Mouse (Mus musculus): ENCODE data around the gene Clip3. TPM values are rescaled to one million over a fixed set of nuclear protein-coding genes. Genes with fewer than 3 reads are reported as not detected.

Gene Clip3
- total RNA-seq, 2 experiments from 2014 or later = 16.6 to 18.3 TPM

DNA sequence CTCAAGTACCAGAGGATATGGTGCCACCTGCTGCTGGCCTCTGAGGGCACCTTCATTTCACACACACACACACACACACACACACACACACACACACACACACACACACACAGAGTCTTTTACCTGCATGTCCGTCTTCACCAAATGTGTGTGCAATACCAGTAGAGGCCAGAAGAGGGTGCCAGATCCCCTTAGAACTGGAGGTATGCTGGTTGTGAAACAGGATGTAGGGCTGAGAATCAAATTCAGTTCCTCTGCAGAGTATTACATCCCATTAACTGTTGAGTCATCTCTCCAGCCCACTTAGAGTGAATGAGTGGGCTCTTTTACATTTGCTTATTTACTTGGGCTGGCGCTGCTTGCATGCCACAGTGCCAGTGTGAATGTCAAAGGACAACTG lies 33.8 kb downstream of the Clip3 start:
- peak; percentile 35 to 41 for DNase-seq

GRCm38 (mm10) chr7:30326427-30326826 lies 34.9 kb downstream of the Clip3 start:
- DNase-seq = no peak

GRCm38 (mm10) chr7:30327140-30327539 lies 35.6 kb downstream of the Clip3 start:
- DNase-seq = no peak

DNA sequence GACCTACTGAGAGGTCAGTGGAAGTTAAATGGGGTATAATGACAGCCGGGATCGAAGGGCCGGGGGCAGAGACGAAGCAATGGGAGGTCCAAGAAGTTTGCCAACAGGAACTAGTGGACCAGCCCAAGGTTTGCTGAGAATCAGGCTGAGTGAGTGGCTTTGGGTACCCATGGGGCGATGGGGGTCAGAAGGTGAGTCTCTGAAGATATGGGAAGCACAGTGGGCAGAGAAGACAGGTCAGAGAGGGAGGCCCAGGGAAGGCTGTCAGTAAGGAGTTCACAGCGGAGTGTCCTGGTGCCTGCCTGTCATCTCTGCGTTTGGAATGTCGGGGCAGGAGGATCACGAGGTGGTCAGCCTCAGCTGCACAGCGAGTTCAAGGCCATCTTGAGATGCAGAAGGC lies 36.9 kb downstream of the Clip3 start:
- no peak for DNase-seq

GRCm38 (mm10) chr7:30331887-30332286 lies 40.4 kb downstream of the Clip3 start:
- DNase-seq = peak; percentile 72 to 82

DNA sequence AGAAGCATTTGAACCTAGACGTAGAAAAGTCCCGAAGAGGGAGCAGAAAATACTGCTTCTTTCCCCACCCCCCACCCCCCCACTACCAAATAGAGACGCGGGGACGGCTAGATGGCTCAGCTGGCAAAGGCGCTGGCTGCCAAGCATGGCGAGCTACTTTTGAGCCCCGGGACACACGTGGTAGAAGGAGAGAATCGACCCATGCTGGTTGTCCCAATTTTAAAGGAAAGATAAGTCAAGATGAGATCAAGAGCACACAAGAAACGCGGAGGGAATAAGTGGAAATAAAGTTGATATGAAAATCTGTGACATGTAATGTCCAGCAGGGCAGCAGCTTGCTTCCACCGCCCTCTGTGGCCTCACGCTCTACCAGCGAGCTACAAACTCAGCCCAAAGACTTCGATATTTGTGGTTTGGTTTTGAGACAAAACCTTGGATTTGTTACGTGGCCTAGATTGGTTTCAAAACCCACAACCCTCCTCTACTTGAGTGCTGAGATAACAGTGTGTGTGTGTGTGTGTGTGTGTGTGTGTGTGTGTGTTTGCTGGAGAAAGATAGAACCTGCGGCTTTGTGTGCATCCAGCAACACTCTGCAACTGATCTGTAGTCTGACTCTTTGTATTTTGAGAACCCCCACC lies 41.2 kb downstream of the Clip3 start:
- DNase-seq = no peak

GRCm38 (mm10) chr7:30333436-30333835 lies 41.9 kb downstream of the Clip3 start:
- DNase-seq = peak; percentile 89 to 91

DNA sequence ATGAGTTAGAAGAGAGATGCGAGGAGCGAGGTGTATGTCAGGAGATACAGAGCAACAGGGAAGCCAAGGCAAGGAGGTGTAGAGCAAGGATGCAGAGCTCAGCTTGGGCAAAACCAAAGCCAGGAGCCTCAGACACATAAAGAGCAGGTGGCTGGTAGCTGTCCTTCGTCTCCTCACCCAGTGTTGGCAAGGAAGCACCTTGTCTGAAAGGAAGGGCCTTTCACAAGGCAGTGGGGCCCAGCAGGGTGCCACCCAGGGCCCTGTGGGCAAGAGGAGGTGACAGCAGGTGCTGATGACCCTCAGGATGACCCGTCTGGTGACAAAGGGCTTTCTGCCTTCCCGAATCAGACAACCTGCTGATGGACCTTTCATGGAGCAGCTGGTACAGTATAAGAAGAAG lies 43.0 kb downstream of the Clip3 start:
- no peak for DNase-seq

- no peak for DNase-seq
Observed at GRCm38 (mm10) chr7:30335688-30336087, 44.2 kb downstream of the Clip3 start.

DNA sequence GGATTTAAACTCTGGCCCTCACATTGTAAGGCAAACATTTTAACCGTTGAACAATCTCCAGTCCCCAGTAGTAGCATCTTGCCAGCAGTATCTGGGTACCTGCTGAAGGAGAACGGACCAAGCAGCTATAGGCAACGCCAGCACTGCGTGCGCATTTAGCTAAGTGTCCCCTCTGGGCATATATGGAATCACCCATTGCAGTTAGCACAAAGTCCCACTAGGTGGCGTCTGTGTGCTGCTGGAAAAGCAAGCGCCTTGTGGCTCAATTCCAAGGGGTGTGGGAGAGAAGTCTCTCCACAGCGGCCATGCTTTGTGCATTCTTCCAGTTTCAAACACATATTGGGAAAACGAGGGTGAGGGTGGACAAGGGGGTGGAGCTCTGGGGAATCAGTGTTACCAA lies 44.9 kb downstream of the Clip3 start:
- DNase-seq = peak; percentile 82 to 84

GRCm38 (mm10) chr7:30339432-30340109 lies 48.0 kb downstream of the Clip3 start:
- DNase-seq = no peak

- DNase-seq = peak; percentile 80 to 85
Observed at GRCm38 (mm10) chr7:30346635-30347379, 55.3 kb downstream of the Clip3 start.

DNA sequence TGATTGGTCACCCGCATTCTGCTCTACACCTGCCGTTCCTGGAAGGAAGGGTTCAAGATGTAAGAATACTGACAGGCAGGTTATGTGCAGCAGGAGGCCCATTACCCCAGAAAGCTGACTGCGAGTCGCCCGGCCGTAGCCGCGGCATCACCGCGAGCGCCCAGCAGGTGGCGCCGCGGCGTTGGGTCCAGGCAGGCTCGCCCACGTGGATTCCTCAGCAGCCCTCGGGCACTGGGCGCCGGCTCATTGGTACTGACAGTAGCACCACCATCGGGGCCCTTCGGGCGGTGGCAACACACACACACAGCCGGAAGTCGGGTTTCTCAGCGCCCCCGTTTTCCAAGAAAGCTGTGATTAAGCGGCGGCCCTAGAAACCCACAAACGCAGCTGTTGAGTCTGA lies 56.3 kb downstream of the Clip3 start:
- peak; percentile 63 to 81 for DNase-seq

DNA sequence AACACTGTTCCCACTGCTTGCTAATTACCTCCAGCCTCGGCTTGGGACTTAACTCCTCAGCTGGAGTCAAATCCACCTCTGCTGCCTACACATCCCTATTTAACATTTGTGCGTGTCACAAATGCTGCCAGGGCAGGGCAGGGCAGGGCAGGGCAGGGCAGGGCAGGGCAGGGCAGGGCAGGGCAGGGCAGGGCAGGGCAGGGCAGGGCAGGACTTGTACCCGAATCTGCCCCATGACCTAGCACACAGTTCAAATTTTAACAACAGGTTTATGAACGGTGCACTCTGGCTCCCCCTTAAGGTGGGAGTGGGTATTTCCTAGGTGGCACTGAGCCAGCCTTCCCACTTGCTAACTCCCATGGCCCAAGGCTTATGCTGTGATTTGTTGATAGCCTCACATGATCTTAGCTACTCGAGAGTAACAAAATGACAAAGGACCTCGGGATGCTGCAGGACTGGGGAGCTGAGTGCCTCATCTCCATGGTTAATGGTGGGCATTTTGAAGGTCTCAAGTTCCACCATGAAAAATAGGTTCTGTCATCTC lies 61.8 kb downstream of the Clip3 start:
- peak; percentile 65 to 77 for DNase-seq

GRCm38 (mm10) chr7:30354059-30354458 lies 62.5 kb downstream of the Clip3 start:
- peak in 1 of 2 experiments; percentile 35 for DNase-seq

Other genes starting within 250 kb of the Clip3 start
- 1 to 10 TPM; 3.0 to 3.1 TPM for gene Zfp14, start 240.3 kb upstream of the Clip3 start, total RNA-seq (2021)
- gene Zfp82, start 218.8 kb upstream of the Clip3 start, total RNA-seq (2021) = 1 to 10 TPM; 1.7 to 2.0 TPM
- gene Gm26920, start 201.3 kb upstream of the Clip3 start, total RNA-seq (2021) = not detected
- gene Zfp566, start 201.2 kb upstream of the Clip3 start, total RNA-seq (2021) = 1 to 10 TPM; 1.8 to 2.8 TPM
- 10 to 100 TPM; 35.3 to 41.5 TPM for gene Zfp260, start 197.0 kb upstream of the Clip3 start, total RNA-seq (2021)
- gene Zfp382, start 169.8 kb upstream of the Clip3 start, total RNA-seq (2021) = 1 to 10 TPM; 4.2 to 5.5 TPM
- gene Zfp146, start 122.0 kb upstream of the Clip3 start, total RNA-seq (2021) = 10 to 100 TPM; 46.2 to 57.2 TPM
- 100 to 1,000 TPM; 329 to 440 TPM for gene Cox7a1, start 107.6 kb upstream of the Clip3 start, total RNA-seq (2021)
- gene Capns1, start 92.9 kb upstream of the Clip3 start, total RNA-seq (2021) = 100 to 1,000 TPM; 587 to 633 TPM
- gene Polr2i, start 59.8 kb upstream of the Clip3 start, total RNA-seq (2021) = 10 to 100 TPM; 69.4 to 76.1 TPM
- 10 to 100 TPM; 98.7 to 99.8 TPM for gene Tbcb, start 59.5 kb upstream of the Clip3 start, total RNA-seq (2021)
- gene Ovol3, start 56.0 kb upstream of the Clip3 start, total RNA-seq (2021) = not detected
- under 1 TPM; 0.46 to 0.56 TPM for gene Thap8, start 11.6 kb upstream of the Clip3 start, total RNA-seq (2021)
- gene Wdr62, start 11.3 kb upstream of the Clip3 start, total RNA-seq (2021) = 1 to 10 TPM; 4.6 to 5.7 TPM
- gene Alkbh6, start 17.0 kb downstream of the Clip3 start, total RNA-seq (2021) = 10 to 100 TPM; 56.9 to 81.3 TPM
- gene Syne4, start 23.1 kb downstream of the Clip3 start, total RNA-seq (2021) = 10 to 100 TPM; 21.8 to 49.1 TPM
- gene E130208F15Rik, start 30.0 kb downstream of the Clip3 start, total RNA-seq (2021) = 1 to 10 TPM in 1 of 2 experiments, under 1 TPM in 1; 0.93 to 1.3 TPM
- 10 to 100 TPM; 13.2 to 16.0 TPM for gene Sdhaf1, start 32.2 kb downstream of the Clip3 start, total RNA-seq (2021)
- gene Lrfn3, start 71.0 kb downstream of the Clip3 start, total RNA-seq (2021) = 10 to 100 TPM in 1 of 2 experiments, 1 to 10 TPM in 1; 7.4 to 14.7 TPM
- 10 to 100 TPM; 22.5 to 35.7 TPM for gene Tyrobp, start 122.0 kb downstream of the Clip3 start, total RNA-seq (2021)
- gene Hcst, start 128.1 kb downstream of the Clip3 start, total RNA-seq (2021) = 1 to 10 TPM; 1.8 to 2.0 TPM
- 1 to 10 TPM in 1 of 2 experiments, under 1 TPM in 1; 0.89 to 1.0 TPM for gene Nfkbid, start 130.0 kb downstream of the Clip3 start, total RNA-seq (2021)
- 10 to 100 TPM; 23.5 to 28.6 TPM for gene Aplp1, start 153.8 kb downstream of the Clip3 start, total RNA-seq (2021)
- not detected for gene Kirrel2, start 166.0 kb downstream of the Clip3 start, total RNA-seq (2021)
- not detected for gene Nphs1, start 166.6 kb downstream of the Clip3 start, total RNA-seq (2021)
- gene Prodh2, start 201.9 kb downstream of the Clip3 start, total RNA-seq (2021) = under 1 TPM in 1 of 2 experiments, not detected in 1; 0.53 TPM
- gene Arhgap33, start 243.3 kb downstream of the Clip3 start, total RNA-seq (2021) = 1 to 10 TPM; 2.5 to 2.9 TPM

Measured in adrenal gland, postnatal 36 days (tissue).